Mouse (Mus musculus) liver (tissue): ENCODE data around the gene Faap24.
A peak's percentile ranks its signal among the peaks of the same experiment; 100 is the strongest.

ENCODE experiments used
- DNase-seq: peaks from one replicate; pipeline ENCODE4 v3.0.0-alpha.2; 2020; ENCODE audit warnings: mixed read lengths

Gene Faap24

GRCm38 (mm10) chr7:35365161-35365910, 31.3 kb downstream of the Faap24 start:
- no peak for DNase-seq

GRCm38 (mm10) chr7:35362868-35363267, 33.8 kb downstream of the Faap24 start:
- peak; percentile 13 for DNase-seq

DNA sequence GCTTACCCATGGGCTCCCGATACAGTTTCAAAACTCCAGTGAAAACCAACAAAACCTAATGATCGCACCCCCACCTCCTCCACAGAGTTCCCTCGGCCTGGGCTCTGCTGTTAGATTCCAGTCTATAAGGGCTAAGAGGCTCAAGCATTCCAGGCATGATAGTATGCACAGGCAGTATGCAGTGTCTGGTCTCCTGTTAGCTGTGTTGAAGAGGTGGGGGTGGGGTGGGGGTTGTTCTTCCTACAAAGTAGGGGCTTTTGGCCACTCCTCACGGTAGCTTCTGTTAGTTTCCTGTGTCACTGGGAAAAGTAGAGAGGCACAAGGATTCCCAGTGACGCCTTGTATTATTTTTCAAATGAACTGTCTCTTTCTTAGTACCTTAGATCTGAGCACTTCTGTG, 34.4 kb downstream of the Faap24 start:
- DNase-seq: no peak

DNA sequence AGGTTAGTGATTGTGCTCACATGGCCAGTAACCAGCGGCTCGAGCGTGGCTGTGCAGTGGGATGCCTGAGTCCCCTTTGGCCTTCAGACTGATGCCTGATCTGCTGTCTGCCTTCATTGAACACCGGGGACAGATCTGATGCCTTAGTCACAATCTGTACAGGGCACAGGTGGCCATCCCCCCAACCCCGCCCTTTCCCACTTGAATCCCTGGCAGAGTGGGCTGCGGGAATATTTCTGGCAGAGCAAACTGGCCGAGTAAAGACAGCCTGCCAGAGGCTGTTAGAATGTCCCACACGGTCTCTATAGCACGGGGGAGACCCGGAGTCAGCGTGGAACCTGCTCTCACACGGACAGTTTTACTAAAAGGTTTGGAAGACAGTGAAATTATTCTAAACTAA, 39.0 kb downstream of the Faap24 start:
- no peak for DNase-seq

GRCm38 (mm10) chr7:35355303-35355872, 41.2 kb downstream of the Faap24 start:
- DNase-seq: no peak

DNA sequence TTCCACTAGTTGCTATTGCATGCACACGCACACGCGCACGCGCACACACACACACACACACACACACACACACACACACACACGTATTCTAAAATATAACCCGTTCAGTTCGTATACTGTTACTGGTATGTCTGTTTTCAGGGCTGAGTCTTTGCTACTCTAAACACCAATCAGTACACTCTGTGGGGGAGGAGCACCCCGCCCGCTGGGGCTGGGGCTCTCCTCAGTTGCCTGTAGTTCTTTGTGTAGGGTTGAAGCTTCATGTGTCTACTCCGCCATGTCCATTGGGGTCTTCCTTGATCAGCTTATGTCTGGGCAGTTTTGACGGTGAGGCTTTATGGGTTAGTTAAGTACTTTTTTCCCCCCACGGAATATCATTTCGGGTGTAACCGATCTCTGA, 43.3 kb downstream of the Faap24 start:
- no peak for DNase-seq

DNA sequence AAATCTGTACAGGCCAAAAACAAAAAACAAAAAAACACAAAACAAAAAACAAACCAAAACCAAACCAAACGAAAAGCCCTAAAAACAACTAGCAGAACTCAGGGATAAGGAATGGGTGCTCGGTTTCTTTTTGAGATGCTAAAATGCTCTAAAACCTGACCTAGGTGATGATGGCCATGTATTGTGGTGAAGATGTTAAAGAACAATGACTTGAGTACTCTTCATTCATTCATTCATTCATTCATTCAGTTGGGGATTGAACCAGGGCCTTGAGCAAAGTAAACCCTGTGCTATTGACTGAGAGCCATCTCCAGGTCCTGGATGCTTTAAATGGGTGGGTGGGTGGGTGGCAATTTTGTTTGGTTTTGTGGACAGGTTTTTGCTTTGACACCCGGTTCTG, 45.5 kb downstream of the Faap24 start:
- DNase-seq: no peak

- DNase-seq: no peak
These were observed 46.6 kb downstream of the Faap24 start for GRCm38 (mm10) chr7:35349886-35350684.

GRCm38 (mm10) chr7:35349022-35349421, 47.6 kb downstream of the Faap24 start:
- no peak for DNase-seq

- DNase-seq: peak; percentile 29
These were observed 48.5 kb downstream of the Faap24 start for GRCm38 (mm10) chr7:35347918-35348700.

GRCm38 (mm10) chr7:35344785-35345330, 51.8 kb downstream of the Faap24 start:
- no peak for DNase-seq

DNA sequence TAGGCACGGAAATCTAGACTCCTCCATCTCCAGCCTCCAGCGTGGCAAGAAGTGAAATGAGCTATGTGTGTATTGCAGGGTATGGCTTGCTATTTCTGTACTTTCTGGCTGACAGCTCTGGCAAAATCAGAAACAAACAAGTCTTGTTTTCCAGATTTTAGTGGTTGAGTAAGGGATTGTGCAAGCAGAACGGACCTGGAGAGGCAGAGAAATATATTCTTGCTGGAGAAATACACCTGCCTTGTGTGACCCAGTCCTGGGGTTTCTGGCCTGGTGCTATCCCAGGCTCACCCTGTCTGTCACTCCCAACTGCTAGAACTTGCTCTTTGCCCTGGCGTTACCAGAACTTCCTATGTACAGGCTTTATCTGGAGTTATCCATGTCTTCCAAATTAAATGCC, 54.1 kb downstream of the Faap24 start:
- DNase-seq: no peak
